Mouse (Mus musculus): ENCODE data around the gene Gm20696. TPM values are rescaled to one million over a fixed set of nuclear protein-coding genes. Genes with fewer than 3 reads are reported as not detected.

Gene Gm20696
- polyA plus RNA-seq, 1 experiment, result 2.8 TPM

- 81% methylated on average over 4 of the region's 4 CpGs for WGBS
- TF ChIP-seq POLR2A (IDR thresholded peaks at IDR 0.05; ENCODE audit: borderline replicate concordance, insufficient read depth, low read length) (no peak), CTCF (IDR thresholded peaks at IDR 0.05; ENCODE audit: borderline replicate concordance, insufficient read depth, low read depth, low read length) (no peak)
- Histone ChIP-seq H3K27me3 (ENCODE audit: control insufficient read depth, insufficient read depth, low read length) (no peaks in the 10 kb centered on the region), H3K4me3 (replicated peaks; ENCODE audit: insufficient read depth, low read depth, low read length) (no peak overlapping the region), H3K4me1 (ENCODE audit: control insufficient read depth, insufficient read depth, low read length) (peaks cover 14% of the 10 kb centered on the region), H3K27ac (ENCODE audit: insufficient read depth, low read length) (no peak overlapping the region)
- no peak for DNase-seq
Measured at GRCm38 (mm10) chr6:99375376-99375775, 291.2 kb downstream of the Gm20696 start.

GRCm38 (mm10) chr6:99374448-99375271, 291.9 kb downstream of the Gm20696 start:
- TF ChIP-seq POLR2A (IDR thresholded peaks at IDR 0.05; ENCODE audit: borderline replicate concordance, insufficient read depth, low read length) (no peak), CTCF (IDR thresholded peaks at IDR 0.05; ENCODE audit: borderline replicate concordance, insufficient read depth, low read depth, low read length) (no peak)
- Histone ChIP-seq H3K27me3 (ENCODE audit: control insufficient read depth, insufficient read depth, low read length) (no peaks in the 10 kb centered on the region), H3K4me1 (ENCODE audit: control insufficient read depth, insufficient read depth, low read length) (peaks cover 14% of the 10 kb centered on the region), H3K27ac (ENCODE audit: insufficient read depth, low read length) (no peak overlapping the region), H3K4me3 (replicated peaks; ENCODE audit: insufficient read depth, low read depth, low read length) (no peak overlapping the region)
- 85% methylated on average over 19 of the region's 19 CpGs for WGBS
- no peak for DNase-seq

GRCm38 (mm10) chr6:99372427-99372826, 294.2 kb downstream of the Gm20696 start:
- no peak overlapping the region for H3K4me3 ChIP-seq (replicated peaks; ENCODE audit: insufficient read depth, low read depth, low read length)
- H3K27ac ChIP-seq (ENCODE audit: insufficient read depth, low read length), result no peak overlapping the region
- 89% methylated on average over 5 of the region's 5 CpGs for WGBS

GRCm38 (mm10) chr6:99372016-99372415, 294.6 kb downstream of the Gm20696 start:
- 82% methylated on average over 6 of the region's 6 CpGs for WGBS
- Histone ChIP-seq H3K4me1 (ENCODE audit: control insufficient read depth, insufficient read depth, low read length) (peaks cover 7% of the 10 kb centered on the region), H3K27ac (ENCODE audit: insufficient read depth, low read length) (no peak overlapping the region), H3K27me3 (ENCODE audit: control insufficient read depth, insufficient read depth, low read length) (no peaks in the 10 kb centered on the region), H3K4me3 (replicated peaks; ENCODE audit: insufficient read depth, low read depth, low read length) (no peak overlapping the region)
- DNase-seq, result no peak
- TF ChIP-seq POLR2A (IDR thresholded peaks at IDR 0.05; ENCODE audit: borderline replicate concordance, insufficient read depth, low read length), result no peak
- TF ChIP-seq CTCF (IDR thresholded peaks at IDR 0.05; ENCODE audit: borderline replicate concordance, insufficient read depth, low read depth, low read length), result no peak

More at GRCm38 (mm10) chr6:99372427-99372826, 294.2 kb downstream of the Gm20696 start:
- no peaks in the 10 kb centered on the region for H3K27me3 ChIP-seq (ENCODE audit: control insufficient read depth, insufficient read depth, low read length)
- no peak for TF ChIP-seq CTCF (IDR thresholded peaks at IDR 0.05; ENCODE audit: borderline replicate concordance, insufficient read depth, low read depth, low read length)
- no peak for TF ChIP-seq POLR2A (IDR thresholded peaks at IDR 0.05; ENCODE audit: borderline replicate concordance, insufficient read depth, low read length)
- H3K4me1 ChIP-seq (ENCODE audit: control insufficient read depth, insufficient read depth, low read length), result peaks cover 11% of the 10 kb centered on the region
- DNase-seq, result no peak

- no peak overlapping the region for H3K27ac ChIP-seq (ENCODE audit: insufficient read depth, low read length)
- no peak overlapping the region for H3K4me3 ChIP-seq (replicated peaks; ENCODE audit: insufficient read depth, low read depth, low read length)
- 51% methylated on average over 2 of the region's 2 CpGs for WGBS
- TF ChIP-seq CTCF (IDR thresholded peaks at IDR 0.05; ENCODE audit: borderline replicate concordance, insufficient read depth, low read depth, low read length) (no peak), POLR2A (IDR thresholded peaks at IDR 0.05; ENCODE audit: borderline replicate concordance, insufficient read depth, low read length) (no peak)
- H3K4me1 ChIP-seq (ENCODE audit: control insufficient read depth, insufficient read depth, low read length), result no peaks in the 10 kb centered on the region; the same call in 1 of the 2 replicates
- no peaks in the 10 kb centered on the region for H3K27me3 ChIP-seq (ENCODE audit: control insufficient read depth, insufficient read depth, low read length)
- DNase-seq, result no peak
Measured at GRCm38 (mm10) chr6:99369931-99370330, 296.7 kb downstream of the Gm20696 start.

- H3K4me3 ChIP-seq (replicated peaks; ENCODE audit: insufficient read depth, low read depth, low read length), result no peak overlapping the region
- WGBS, result 98% methylated on average over 3 of the region's 3 CpGs
- DNase-seq, result no peak
- H3K27ac ChIP-seq (ENCODE audit: insufficient read depth, low read length), result no peak overlapping the region
- no peaks in the 10 kb centered on the region; the same call in 1 of the 2 replicates for H3K4me1 ChIP-seq (ENCODE audit: control insufficient read depth, insufficient read depth, low read length)
- no peaks in the 10 kb centered on the region for H3K27me3 ChIP-seq (ENCODE audit: control insufficient read depth, insufficient read depth, low read length)
- no peak for TF ChIP-seq POLR2A (IDR thresholded peaks at IDR 0.05; ENCODE audit: borderline replicate concordance, insufficient read depth, low read length)
- TF ChIP-seq CTCF (IDR thresholded peaks at IDR 0.05; ENCODE audit: borderline replicate concordance, insufficient read depth, low read depth, low read length), result no peak
Measured at GRCm38 (mm10) chr6:99369156-99369555, 297.4 kb downstream of the Gm20696 start.

- H3K27ac ChIP-seq (ENCODE audit: insufficient read depth, low read length), result no peak overlapping the region
- no peaks in the 10 kb centered on the region for H3K27me3 ChIP-seq (ENCODE audit: control insufficient read depth, insufficient read depth, low read length)
- DNase-seq, result no peak
- WGBS, result 91% methylated on average over 4 of the region's 4 CpGs
- no peak for TF ChIP-seq CTCF (IDR thresholded peaks at IDR 0.05; ENCODE audit: borderline replicate concordance, insufficient read depth, low read depth, low read length)
- TF ChIP-seq POLR2A (IDR thresholded peaks at IDR 0.05; ENCODE audit: borderline replicate concordance, insufficient read depth, low read length), result no peak
- H3K4me3 ChIP-seq (replicated peaks; ENCODE audit: insufficient read depth, low read depth, low read length), result no peak overlapping the region
- H3K4me1 ChIP-seq (ENCODE audit: control insufficient read depth, insufficient read depth, low read length), result no peaks in the 10 kb centered on the region; the same call in 1 of the 2 replicates
Measured at GRCm38 (mm10) chr6:99368118-99368753, 298.4 kb downstream of the Gm20696 start.

Measured in cerebellum, adult 2 months (tissue).